Mouse (Mus musculus) midbrain, postnatal 0 days (tissue): ENCODE results near the gene S100a16. TPM values are rescaled to one million over a fixed set of nuclear protein-coding genes. Genes with fewer than 3 reads are reported as not detected.

Experiments
- ATAC-seq: fragments of 200-750 bp; cut with Nextera tagmentation; 2 replicates; pipeline ENCODE4 v1.8.0; 2017; ENCODE audit warnings: moderate number of reproducible peaks, mild to moderate bottlenecking, moderate TSS enrichment, moderate library complexity; ENCODE audit not compliant: low FRiP score
- DNase-seq: peaks from one replicate; pipeline ENCODE4 v3.0.0-alpha.2; 2015; ENCODE audit warnings: low spot score
- H3K27ac ChIP-seq: fragments of 300-500 bp; sonication (generic); 2 replicates; pipeline ENCODE4 v1.5.1; 2014; ENCODE audit warnings: low read depth, mild to moderate bottlenecking, low read length, mixed read lengths
- H3K27me3 ChIP-seq: fragments of 300-500 bp; sonication (generic); 2 replicates; pipeline ENCODE4 v1.6.1; 2014; ENCODE audit warnings: low read length, control low read depth, mixed read lengths; ENCODE audit not compliant: insufficient read depth
- H3K36me3 ChIP-seq: fragments of 300-500 bp; sonication (generic); 2 replicates; pipeline ENCODE4 v1.6.1; 2014; ENCODE audit warnings: low read length, control low read depth, mixed read lengths; ENCODE audit not compliant: insufficient read depth
- H3K4me1 ChIP-seq: fragments of 300-500 bp; sonication (generic); 2 replicates; pipeline ENCODE4 v1.6.1; 2014; ENCODE audit warnings: mild to moderate bottlenecking, control low read depth, antibody characterized with exemption, low read length, mixed read lengths; ENCODE audit not compliant: insufficient read depth
- H3K4me2 ChIP-seq: fragments of 300-500 bp; sonication (generic); 2 replicates; pipeline ENCODE4 v1.6.1; 2014; ENCODE audit warnings: low read depth, mild to moderate bottlenecking, low read length, mixed read lengths; ENCODE audit not compliant: poor library complexity, severe bottlenecking
- H3K4me3 ChIP-seq: fragments of 300-500 bp; sonication (generic); 2 replicates; pipeline ENCODE4 v1.5.1; 2014; ENCODE audit warnings: low read depth, mild to moderate bottlenecking, low read length, moderate library complexity
- H3K9ac ChIP-seq: fragments of 300-500 bp; sonication (generic); replicated peaks from 2 replicates; pipeline ENCODE4 v1.6.1; 2014; ENCODE audit warnings: mild to moderate bottlenecking, low read length, moderate library complexity, mixed read lengths; ENCODE audit not compliant: poor library complexity, severe bottlenecking
- H3K9me3 ChIP-seq: fragments of 300-500 bp; sonication (generic); 2 replicates; pipeline ENCODE4 v1.6.1; 2016; ENCODE audit warnings: low read length, control low read depth
- CTCF ChIP-seq: IDR thresholded peaks from 2 replicates; pipeline ENCODE4 v1.5.1; 2016; ENCODE audit warnings: antibody characterized with exemption, mild to moderate bottlenecking
- WGBS: fragments of 180-500 bp; shearing (Covaris S2); extraction: QIAGEN DNeasy Blood & Tissue Kit; methylation state at CpG from one replicate; pipeline ENCODE4 v1.1.7; 2014; 5-methylcytosine and 5-hydroxymethylcytosine counted together
- polyA plus RNA-seq: library from polyadenylated mRNA; unstranded; fragments of >200 nt; fragmentation: Nextera tagmentation; extraction: Ambion mirVana; gene quantifications from 2 replicates; pipeline ENCODE4 v1.2.1, GENCODE M21; 2015
- total RNA-seq: library from RNA; depleted of rRNA; stranded (reverse); fragments of >200 nt; gene quantifications from 2 replicates; pipeline ENCODE4 v1.2.3, GENCODE M21; 2014

Gene S100a16
- total and polyA plus RNA-seq, 2 experiments from 2014 or later: 65.5 to 76.1 TPM

GRCm38 (mm10) chr3:90508950-90509746 lies 27.9 kb upstream of the S100a16 start, which contains the start of gene Chtop:
Gene Chtop (minus strand): TSS chr3:90509498.
- Histone ChIP-seq H3K27me3 (peaks cover 12% of the 10 kb centered on the region), H3K27ac (peak within 1 kb of the TSS; percentile 96), H3K9me3 (no peaks in the 10 kb centered on the region), H3K36me3 (peaks cover 6% of the 10 kb centered on the region; the same call in 1 of the 2 replicates), H3K4me3 (peak within 1 kb of the TSS; percentile 92), H3K9ac (peak within 1 kb of the TSS; percentile 99), H3K4me2 (peak within 1 kb of the TSS; percentile 64), H3K4me1 (peaks cover 10% of the 10 kb centered on the region; the same call in 1 of the 2 replicates)
- TF ChIP-seq CTCF: no peak
- WGBS: under 1% methylated on average over 64 of the region's 66 CpGs
- DNase-seq: peak; percentile 99
- peak; percentile 94 for ATAC-seq

- no peak for DNase-seq
- ATAC-seq: peak; percentile 14; the same call in 1 of the 2 replicates
- Histone ChIP-seq H3K36me3 (peaks cover 3% of the 10 kb centered on the region; the same call in 1 of the 2 replicates), H3K4me1 (peaks cover 10% of the 10 kb centered on the region; the same call in 1 of the 2 replicates), H3K9me3 (no peaks in the 10 kb centered on the region), H3K9ac (0 out of 2 replicates have a peak overlapping the region, but pooled peaks have one; percentile 13), H3K4me2 (peak overlapping the region; percentile 53), H3K27me3 (peaks cover 16% of the 10 kb centered on the region), H3K4me3 (peak overlapping the region; percentile 92), H3K27ac (peak overlapping the region; percentile 96; the same call in 1 of the 2 replicates)
- WGBS: 22% methylated on average over 2 of the region's 2 CpGs
- TF ChIP-seq CTCF: no peak
Measured at GRCm38 (mm10) chr3:90509747-90510123, 27.3 kb upstream of the S100a16 start.

DNA sequence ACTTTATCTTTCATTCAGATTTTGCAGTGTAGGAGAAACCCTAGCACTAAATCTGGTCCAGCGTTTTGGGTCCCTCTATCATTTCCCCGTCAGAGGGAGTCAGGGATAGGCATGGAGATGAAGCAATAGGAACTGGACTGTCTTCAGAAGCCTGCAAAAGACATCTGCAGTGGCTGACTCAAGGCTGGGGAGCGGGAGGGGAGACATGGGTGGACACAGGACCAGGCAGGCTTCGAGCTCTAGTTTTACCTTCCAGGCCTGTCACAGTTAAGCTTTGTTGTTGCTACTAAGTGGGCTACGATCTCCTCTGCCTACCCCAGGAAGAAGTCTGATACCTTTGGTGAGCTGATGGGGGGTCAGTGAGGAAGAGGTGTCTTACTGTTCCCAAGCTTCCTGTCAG lies 24.8 kb upstream of the S100a16 start:
- Histone ChIP-seq H3K9me3 (no peaks in the 10 kb centered on the region), H3K27me3 (peaks cover 29% of the 10 kb centered on the region), H3K9ac (no peak overlapping the region), H3K4me2 (no peak overlapping the region), H3K4me1 (peaks cover 15% of the 10 kb centered on the region; the same call in 1 of the 2 replicates), H3K4me3 (no peak overlapping the region), H3K27ac (no peak overlapping the region), H3K36me3 (no peaks in the 10 kb centered on the region)
- DNase-seq (no peak), ATAC-seq (no peak)
- 85% methylated on average over 5 of the region's 5 CpGs for WGBS
- TF ChIP-seq CTCF: no peak

- Histone ChIP-seq H3K4me1 (peaks cover 9% of the 10 kb centered on the region; the same call in 1 of the 2 replicates), H3K36me3 (no peaks in the 10 kb centered on the region), H3K9me3 (no peaks in the 10 kb centered on the region), H3K27ac (no peak overlapping the region), H3K9ac (no peak overlapping the region), H3K4me2 (no peak overlapping the region), H3K4me3 (no peak overlapping the region), H3K27me3 (peaks cover 29% of the 10 kb centered on the region)
- WGBS: 79% methylated on average over 9 of the region's 9 CpGs
- no peak for ATAC-seq
- TF ChIP-seq CTCF: no peak
- no peak for DNase-seq
Measured at GRCm38 (mm10) chr3:90512948-90513642, 24.0 kb upstream of the S100a16 start.

DNA sequence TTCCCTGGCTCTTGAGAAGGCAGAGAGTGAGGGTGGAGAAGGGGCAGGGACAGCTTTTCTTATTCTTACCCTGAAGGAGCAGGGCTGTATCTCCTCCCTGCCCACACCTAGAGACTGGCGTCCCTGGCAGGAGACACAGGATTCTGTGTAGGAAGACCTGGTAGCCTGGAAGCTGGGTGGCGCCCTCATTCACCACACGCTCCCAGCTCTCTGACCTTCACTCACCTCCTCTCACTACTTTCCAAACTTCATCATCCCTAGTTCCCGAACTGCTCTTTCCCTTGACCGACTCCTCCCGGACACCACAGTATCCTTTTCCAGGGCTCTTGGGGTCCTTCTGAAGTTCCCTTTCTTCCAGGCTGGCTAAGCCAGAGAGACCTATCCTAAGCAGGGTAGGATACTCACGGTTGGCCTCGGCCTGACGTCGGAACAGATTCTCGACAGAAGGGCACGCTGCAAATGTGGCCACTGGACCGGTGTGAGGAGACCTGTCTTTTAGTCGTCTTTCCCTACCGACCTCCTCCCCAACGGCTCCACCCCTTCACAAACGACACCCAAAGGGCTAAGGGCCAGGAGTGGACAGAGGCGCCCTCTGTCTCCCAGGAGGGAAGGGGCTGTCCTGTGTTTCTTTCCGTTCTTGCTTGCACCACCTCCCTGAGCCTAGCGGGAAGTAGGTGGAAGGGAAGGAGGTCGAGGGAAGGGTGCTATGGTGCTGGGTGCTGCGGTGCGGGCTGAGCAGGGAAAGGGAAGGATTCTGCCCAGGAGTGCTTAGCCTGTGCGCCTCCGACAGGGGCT lies 23.1 kb upstream of the S100a16 start, which contains the start of the genes S100a1 and S100a13:
Gene S100a1, minus strand, starts transcription at position 597 of the 795 bp plus-strand sequence.
Gene S100a13, plus strand, starts transcription at position 640 of the 795 bp plus-strand sequence.
- peak within 1 kb of the TSS; percentile 24; the same call in 1 of the 2 replicates for H3K9ac ChIP-seq

More for the DNA sequence above, 23.1 kb upstream of the S100a16 start, which contains the start of the genes S100a1 and S100a13:
- DNase-seq (peak; percentile 46), ATAC-seq (no peak)
- TF ChIP-seq CTCF: peak; percentile 43
- Histone ChIP-seq H3K9me3 (no peaks in the 10 kb centered on the region), H3K27me3 (peaks cover 29% of the 10 kb centered on the region), H3K27ac (no peak within 1 kb of the TSS), H3K4me2 (peak within 1 kb of the TSS; percentile 61), H3K4me3 (peak within 1 kb of the TSS; percentile 35), H3K4me1 (peaks cover 8% of the 10 kb centered on the region; the same call in 1 of the 2 replicates), H3K36me3 (no peaks in the 10 kb centered on the region)
- WGBS: 6% methylated on average over 25 of the region's 25 CpGs
